Mouse (Mus musculus): ENCODE measurements around the gene Atp6v1b1. TPM values are rescaled to one million over a fixed set of nuclear protein-coding genes. Genes with fewer than 3 reads are reported as not detected.

Gene Atp6v1b1
- not detected for polyA plus RNA-seq (2017; shearing (Covaris generic))

GRCm38 (mm10) chr6:83742761-83743160 is at the start of gene Atp6v1b1:
TSS of gene Atp6v1b1 (plus strand) at chr6:83742990.

GRCm38 (mm10) chr6:83711067-83711675 is 31.6 kb upstream of the Atp6v1b1 start, which contains the start of gene Vax2:
TSS of gene Vax2 (plus strand) at chr6:83711264.

DNA sequence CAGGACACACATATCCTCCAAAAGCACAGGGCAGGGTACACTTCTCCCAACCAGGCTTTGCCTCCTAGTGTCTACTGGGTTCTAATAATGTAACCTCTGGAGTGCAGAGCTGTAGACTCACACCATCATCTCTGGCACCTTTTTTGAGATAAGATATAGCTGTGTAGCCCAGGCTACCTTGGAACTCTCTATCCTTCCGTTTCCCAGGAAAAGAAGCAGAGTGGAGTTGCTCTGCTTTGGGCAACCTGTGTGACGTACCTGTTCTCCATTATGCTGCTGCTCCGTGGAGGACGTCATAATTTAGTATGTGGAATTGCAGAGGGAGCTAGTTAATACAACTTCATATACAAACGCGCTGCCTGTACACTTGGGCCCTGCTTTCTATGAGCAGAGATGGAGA is 19.6 kb downstream of the Atp6v1b1 start, which contains the start of gene Ankrd53:
Ankrd53 (plus strand) TSS at position 301 of the 400 bp plus-strand sequence.

DNA sequence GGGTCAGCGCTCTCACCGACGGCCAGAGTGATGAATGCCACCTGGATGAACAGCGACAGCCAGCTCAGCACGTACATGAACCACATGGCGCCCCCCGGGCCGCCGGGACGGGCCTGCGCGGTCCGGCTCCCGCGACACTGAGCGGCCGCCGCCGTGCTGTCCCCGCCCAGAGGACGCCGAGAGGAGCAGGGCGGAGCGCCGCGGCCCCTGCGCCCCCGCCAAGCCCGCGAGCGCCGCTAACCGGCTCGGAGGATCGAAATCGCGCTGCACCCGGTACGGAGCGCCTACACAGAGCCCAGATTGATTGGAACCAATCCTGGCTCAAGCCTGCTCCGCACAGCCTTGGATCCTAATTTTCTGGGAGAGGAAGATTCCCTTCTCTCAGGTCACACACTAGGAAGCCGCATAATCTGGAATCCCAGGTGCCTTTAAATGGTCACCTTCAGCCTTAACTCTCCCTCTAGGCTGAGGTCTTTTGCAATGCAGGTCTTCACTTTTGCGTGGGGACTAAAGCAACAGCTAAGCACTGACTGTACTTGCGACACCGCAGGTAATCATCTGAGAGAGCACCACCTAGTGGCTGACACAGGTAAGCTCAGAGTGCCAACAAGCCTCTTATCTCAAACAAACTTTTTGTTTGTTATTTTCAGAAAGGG is 33.0 kb downstream of the Atp6v1b1 start, which contains the start of gene Tex261:
Tex261 (minus strand) TSS at position 176 of the 656 bp plus-strand sequence.

GRCm38 (mm10) chr6:83794760-83795296 is 52.0 kb downstream of the Atp6v1b1 start, which contains the start of gene Nagk:
TSS of gene Nagk (plus strand) at chr6:83794982.

Other genes starting within 250 kb of the Atp6v1b1 start
- 79.6 TPM for gene Dguok, start 236.0 kb upstream of the Atp6v1b1 start, polyA plus RNA-seq (2017; shearing (Covaris generic))
- not detected for gene Actg2, start 206.7 kb upstream of the Atp6v1b1 start, polyA plus RNA-seq (2017; shearing (Covaris generic))
- 20.2 TPM for gene Stambp, start 170.3 kb upstream of the Atp6v1b1 start, polyA plus RNA-seq (2017; shearing (Covaris generic))
- gene Clec4f, start 86.8 kb upstream of the Atp6v1b1 start, polyA plus RNA-seq (2017; shearing (Covaris generic)) = not detected
- not detected for gene Cd207, start 65.1 kb upstream of the Atp6v1b1 start, polyA plus RNA-seq (2017; shearing (Covaris generic))
- gene Vax2, start 31.7 kb upstream of the Atp6v1b1 start, polyA plus RNA-seq (2017; shearing (Covaris generic)) = not detected
- not detected for gene Ankrd53, start 19.7 kb downstream of the Atp6v1b1 start, polyA plus RNA-seq (2017; shearing (Covaris generic))
- 83.4 TPM for gene Tex261, start 32.8 kb downstream of the Atp6v1b1 start, polyA plus RNA-seq (2017; shearing (Covaris generic))
- gene Nagk, start 52.0 kb downstream of the Atp6v1b1 start, polyA plus RNA-seq (2017; shearing (Covaris generic)) = 11.8 TPM
- 67.5 TPM for gene Paip2b, start 88.8 kb downstream of the Atp6v1b1 start, polyA plus RNA-seq (2017; shearing (Covaris generic))
- gene Zfp638, start 124.1 kb downstream of the Atp6v1b1 start, polyA plus RNA-seq (2017; shearing (Covaris generic)) = 104 TPM